ENCODE assay signal across 15 mouse cellular contexts in genomic region chr12:117512468-117512867, GRCm38 (mm10).
"Had no signal": no experiment of that assay in that cellular context is flagged by ENCODE, and none has a peak within 500 bp of the region (broad histone marks: within the 10 kb centered on the region; RNA-seq: fewer than 3 reads in every experiment).

No protein-coding gene starts in this region.

- H3K9me3 ChIP-seq: midbrain, embryonic 13.5 days; stomach, embryonic 15.5 days had no signal

- H3K9ac ChIP-seq: liver, embryonic 14.5 days; lung, embryonic 14.5 days; midbrain, embryonic 13.5 days; stomach, embryonic 15.5 days had no signal

- H3K36me3 ChIP-seq: midbrain, embryonic 13.5 days; stomach, embryonic 15.5 days had no signal

- H3K27me3 ChIP-seq: midbrain, embryonic 13.5 days; stomach, embryonic 15.5 days had no signal

- DNase-seq: lung, adult 18-20 months; lung, embryonic 14.5 days; lung, postnatal 10 days; lung, postnatal 4 days; right cerebral cortex, postnatal 14 days; thymus, adult 2 months; thymus, postnatal 25 days; thymus, postnatal 4 days had no signal

- H3K4me3 ChIP-seq: midbrain, embryonic 13.5 days; myocyte; stomach, embryonic 15.5 days had no signal

- ATAC-seq: midbrain, embryonic 16.5 days had no signal

- H3K4me2 ChIP-seq: lung, embryonic 14.5 days; midbrain, embryonic 11.5 days; midbrain, embryonic 13.5 days; stomach, embryonic 15.5 days had no signal

- H3K27ac ChIP-seq: liver, embryonic 14.5 days; midbrain, embryonic 13.5 days; stomach, embryonic 15.5 days; stomach, postnatal 0 days had no signal
